Mouse (Mus musculus): ENCODE measurements around the gene Osbp2. TPM values are rescaled to one million over a fixed set of nuclear protein-coding genes. Genes with fewer than 3 reads are reported as not detected.

The Osbp2 gene
- polyA plus RNA-seq, 1 experiment from 2014 or later = not detected

DNA sequence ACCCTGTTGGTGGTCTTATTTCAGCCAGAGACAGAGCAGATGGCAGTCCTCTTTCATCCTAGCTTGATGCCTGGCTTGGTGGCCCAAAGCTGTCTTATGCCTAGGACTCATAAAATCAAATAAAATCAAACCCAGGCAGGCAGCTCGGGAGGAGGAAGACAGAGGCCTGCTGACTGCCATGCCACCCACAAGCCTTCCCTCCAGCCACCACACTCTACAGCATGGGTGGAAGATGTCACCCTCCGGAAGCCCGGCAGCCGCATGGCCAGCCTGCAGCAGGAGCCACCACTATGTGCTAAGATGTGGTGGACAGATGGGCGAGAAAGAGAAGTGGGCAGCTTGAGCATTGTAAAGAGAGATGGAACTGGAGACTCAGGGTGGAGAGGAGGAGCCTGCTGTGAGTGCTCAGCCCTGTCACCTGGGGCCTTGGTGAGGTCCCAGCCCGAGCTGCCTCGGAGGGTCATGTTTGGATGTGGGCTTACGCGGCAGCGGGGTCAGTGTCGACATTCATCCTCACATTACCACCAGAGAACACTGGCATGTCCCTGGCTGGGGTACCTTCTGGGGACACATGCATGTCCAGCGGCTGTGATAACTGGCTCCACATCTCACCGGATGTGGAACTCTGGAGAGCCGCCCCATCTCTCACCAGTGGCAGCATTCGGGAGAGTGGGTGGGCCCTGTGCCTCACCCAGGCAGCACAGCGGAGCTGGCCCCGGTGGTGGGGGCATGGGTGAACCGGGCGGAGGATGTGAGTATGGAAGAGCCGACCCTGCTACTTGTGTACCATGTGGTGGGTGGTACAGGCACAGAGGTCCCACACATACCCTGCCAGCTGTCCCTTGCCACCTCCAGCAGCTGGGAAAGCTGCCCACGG, 29.9 kb downstream of the Osbp2 start:
- no peak for ATAC-seq
- WGBS (ENCODE audit: insufficient replicate concordance) = 40% methylated on average over 20 of the region's 21 CpGs

DNA sequence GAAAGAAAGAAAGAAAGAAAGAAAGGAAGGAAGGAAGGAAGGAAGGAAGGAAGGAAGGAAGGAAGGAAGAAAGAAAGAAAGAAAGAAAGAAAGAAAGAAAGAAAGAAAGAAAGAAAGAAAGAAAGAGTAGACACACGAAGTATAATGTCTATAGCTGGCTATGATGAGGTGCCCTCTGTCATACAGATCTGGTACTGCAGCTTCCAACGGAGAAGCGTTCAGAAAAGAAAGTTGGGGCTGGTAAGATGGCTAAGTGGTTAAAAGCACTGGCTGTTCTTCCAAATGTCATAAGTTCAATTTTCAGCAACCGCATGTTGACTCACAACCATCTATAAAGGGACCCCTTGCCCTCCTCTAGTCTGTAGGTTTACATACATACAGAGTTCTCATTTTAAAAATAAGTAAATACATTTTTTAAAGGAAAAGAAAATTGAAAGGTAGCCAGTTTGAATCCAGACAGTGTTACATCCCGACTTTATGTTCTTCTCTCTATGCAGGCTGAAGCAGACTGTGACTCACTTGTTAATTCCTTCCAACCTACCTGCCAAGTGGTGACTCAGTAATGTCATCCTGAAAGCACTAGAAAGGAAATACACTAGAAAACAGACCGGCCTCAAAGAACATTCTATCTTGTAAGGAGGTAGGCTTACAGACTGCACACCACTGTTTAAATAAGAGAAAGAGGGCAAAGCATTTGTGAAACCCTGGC, 31.4 kb downstream of the Osbp2 start:
- H3K27me3 ChIP-seq (ENCODE audit: insufficient read depth, low read length) = no peaks in the 10 kb centered on the region
- no peak overlapping the region for H3K9ac ChIP-seq (replicated peaks)
- H3K4me1 ChIP-seq (ENCODE audit: insufficient read depth) = 0 out of 2 replicates have a peak, but pooled peaks cover 3% of the 10 kb centered on the region
- WGBS (ENCODE audit: insufficient replicate concordance) = 42% methylated on average over 6 of the region's 6 CpGs
- no peak overlapping the region for H3K4me3 ChIP-seq (ENCODE audit: low read depth, low read length)
- DNase-seq (no peak), ATAC-seq (no peak)
- no peak overlapping the region for H3K27ac ChIP-seq (ENCODE audit: low read depth)
- H3K36me3 ChIP-seq (replicated peaks; ENCODE audit: insufficient read depth, low read length) = no peaks in the 10 kb centered on the region
- no peaks in the 10 kb centered on the region for H3K9me3 ChIP-seq (ENCODE audit: low read length)
- H3K4me2 ChIP-seq (ENCODE audit: low read depth, low read length) = no peak overlapping the region
- TF ChIP-seq CTCF (IDR thresholded peaks at IDR 0.05; ENCODE audit: low read depth) (peak; percentile 40), EP300 (IDR thresholded peaks at IDR 0.05; ENCODE audit: low read depth) (no peak)

More for the DNA sequence above, 29.9 kb downstream of the Osbp2 start:
- peak overlapping the region; percentile 18; the same call in 1 of the 2 replicates for H3K4me2 ChIP-seq (ENCODE audit: low read depth, low read length)
- 0 out of 2 replicates have a peak, but pooled peaks cover 3% of the 10 kb centered on the region for H3K4me1 ChIP-seq (ENCODE audit: insufficient read depth)
- TF ChIP-seq EP300 (IDR thresholded peaks at IDR 0.05; ENCODE audit: low read depth) (no peak), CTCF (IDR thresholded peaks at IDR 0.05; ENCODE audit: low read depth) (no peak)
- no peak overlapping the region for H3K9ac ChIP-seq (replicated peaks)
- no peak overlapping the region for H3K4me3 ChIP-seq (ENCODE audit: low read depth, low read length)
- no peaks in the 10 kb centered on the region for H3K9me3 ChIP-seq (ENCODE audit: low read length)
- no peak for DNase-seq
- H3K27me3 ChIP-seq (ENCODE audit: insufficient read depth, low read length) = no peaks in the 10 kb centered on the region
- no peak overlapping the region for H3K27ac ChIP-seq (ENCODE audit: low read depth)
- H3K36me3 ChIP-seq (replicated peaks; ENCODE audit: insufficient read depth, low read length) = no peaks in the 10 kb centered on the region

DNA sequence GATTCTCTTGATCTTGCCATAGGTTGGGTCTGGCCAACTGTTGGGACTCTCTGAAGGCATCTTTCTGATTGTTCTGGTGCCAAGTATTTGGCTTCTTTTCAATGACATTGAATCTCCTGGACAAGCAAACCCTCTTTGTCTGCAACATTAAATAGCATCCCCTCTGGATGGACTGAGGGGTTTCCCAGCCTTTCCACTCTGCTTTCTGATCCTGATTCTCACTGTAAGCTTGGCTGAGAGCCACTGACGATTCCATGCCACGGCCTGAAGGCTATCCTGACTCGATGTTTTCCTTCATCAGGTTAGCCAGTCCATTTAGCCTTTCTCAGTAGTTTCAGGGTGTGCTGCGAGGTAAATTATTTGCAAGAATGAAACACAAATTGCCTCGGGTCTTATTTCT, 34.0 kb downstream of the Osbp2 start:
- no peak for DNase-seq
- no peaks in the 10 kb centered on the region for H3K36me3 ChIP-seq (replicated peaks; ENCODE audit: insufficient read depth, low read length)
- 83% methylated on average over 5 of the region's 5 CpGs for WGBS (ENCODE audit: insufficient replicate concordance)
- no peak for ATAC-seq
- no peak overlapping the region for H3K9ac ChIP-seq (replicated peaks)
- 0 out of 2 replicates have a peak, but pooled peaks cover 3% of the 10 kb centered on the region for H3K4me1 ChIP-seq (ENCODE audit: insufficient read depth)
- H3K4me2 ChIP-seq (ENCODE audit: low read depth, low read length) = no peak overlapping the region
- H3K27me3 ChIP-seq (ENCODE audit: insufficient read depth, low read length) = no peaks in the 10 kb centered on the region
- H3K27ac ChIP-seq (ENCODE audit: low read depth) = no peak overlapping the region
- H3K4me3 ChIP-seq (ENCODE audit: low read depth, low read length) = no peak overlapping the region
- H3K9me3 ChIP-seq (ENCODE audit: low read length) = no peaks in the 10 kb centered on the region
- TF ChIP-seq CTCF (IDR thresholded peaks at IDR 0.05; ENCODE audit: low read depth) (no peak), EP300 (IDR thresholded peaks at IDR 0.05; ENCODE audit: low read depth) (no peak)

DNA sequence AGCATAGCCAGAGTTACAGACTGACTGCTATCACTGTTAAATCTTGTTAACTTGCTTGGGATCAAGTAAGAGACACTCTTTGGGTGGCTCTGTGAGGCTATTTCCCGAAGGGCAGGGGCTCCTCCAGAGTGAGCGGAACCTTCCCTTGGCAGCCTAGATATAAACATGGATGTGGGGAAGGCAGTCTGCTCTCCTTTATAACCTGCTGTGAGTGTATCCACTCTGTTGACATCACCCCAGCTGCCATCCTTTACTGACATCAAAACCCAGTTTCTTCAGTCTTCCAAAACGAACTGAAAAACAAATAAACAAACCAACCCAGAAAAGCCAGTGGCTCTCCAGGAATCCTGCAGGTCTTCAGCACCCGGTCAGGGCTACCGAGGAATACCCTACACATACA, 39.6 kb downstream of the Osbp2 start:
- 68% methylated on average over 5 of the region's 5 CpGs for WGBS (ENCODE audit: insufficient replicate concordance)
- H3K4me2 ChIP-seq (ENCODE audit: low read depth, low read length) = no peak overlapping the region

DNA sequence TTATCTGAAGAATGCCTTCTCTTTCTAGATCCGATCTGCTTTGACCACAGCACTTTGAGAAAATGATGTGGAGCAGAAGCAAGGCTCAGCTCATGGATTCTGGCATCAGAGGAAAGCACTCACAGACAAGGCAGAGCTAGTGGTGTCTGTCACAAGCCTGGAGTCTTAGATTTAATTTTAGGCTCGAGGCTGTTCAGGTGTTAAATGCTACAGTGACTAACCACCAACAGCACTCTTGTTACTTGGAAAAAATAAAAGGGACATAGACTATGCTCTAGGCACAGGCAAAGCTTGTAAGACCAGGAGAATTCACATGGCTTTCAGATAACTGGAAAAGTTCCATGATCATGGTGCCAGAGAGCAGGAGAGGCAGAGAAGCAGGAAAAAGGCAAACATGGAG, 40.3 kb downstream of the Osbp2 start:
- H3K9me3 ChIP-seq (ENCODE audit: low read length) = no peaks in the 10 kb centered on the region
- H3K4me2 ChIP-seq (ENCODE audit: low read depth, low read length) = no peak overlapping the region
- WGBS (ENCODE audit: insufficient replicate concordance) = 39% methylated on average over 2 of the region's 2 CpGs
- no peak overlapping the region for H3K4me3 ChIP-seq (ENCODE audit: low read depth, low read length)
- TF ChIP-seq CTCF (IDR thresholded peaks at IDR 0.05; ENCODE audit: low read depth) = no peak
- no peak for TF ChIP-seq EP300 (IDR thresholded peaks at IDR 0.05; ENCODE audit: low read depth)
- H3K9ac ChIP-seq (replicated peaks) = no peak overlapping the region
- no peak for ATAC-seq
- H3K27ac ChIP-seq (ENCODE audit: low read depth) = no peak overlapping the region
- no peaks in the 10 kb centered on the region for H3K27me3 ChIP-seq (ENCODE audit: insufficient read depth, low read length)
- no peaks in the 10 kb centered on the region for H3K4me1 ChIP-seq (ENCODE audit: insufficient read depth)
- DNase-seq = no peak
- H3K36me3 ChIP-seq (replicated peaks; ENCODE audit: insufficient read depth, low read length) = no peaks in the 10 kb centered on the region

More for the DNA sequence above, 39.6 kb downstream of the Osbp2 start:
- Histone ChIP-seq H3K27me3 (ENCODE audit: insufficient read depth, low read length) (no peaks in the 10 kb centered on the region), H3K4me1 (ENCODE audit: insufficient read depth) (no peaks in the 10 kb centered on the region), H3K4me3 (ENCODE audit: low read depth, low read length) (no peak overlapping the region), H3K36me3 (replicated peaks; ENCODE audit: insufficient read depth, low read length) (no peaks in the 10 kb centered on the region), H3K27ac (ENCODE audit: low read depth) (no peak overlapping the region), H3K9ac (replicated peaks) (no peak overlapping the region), H3K9me3 (ENCODE audit: low read length) (no peaks in the 10 kb centered on the region)
- DNase-seq = no peak
- no peak for TF ChIP-seq EP300 (IDR thresholded peaks at IDR 0.05; ENCODE audit: low read depth)
- no peak for TF ChIP-seq CTCF (IDR thresholded peaks at IDR 0.05; ENCODE audit: low read depth)
- no peak for ATAC-seq

Data from liver, postnatal 0 days (tissue).